Mouse (Mus musculus): ENCODE results near the gene Dlg2.

- TF ChIP-seq POLR2A (IDR thresholded peaks at IDR 0.05; ENCODE audit: borderline replicate concordance, low read depth, low read length) (no peak), CTCF (IDR thresholded peaks at IDR 0.05; ENCODE audit: low read depth, low read length) (no peak)
Measured at GRCm38 (mm10) chr7:91785445-91785844, 1309.0 kb downstream of the Dlg2 start.

Measured in bone marrow macrophage, adult 2 months (primary cell).